Mouse (Mus musculus) activated CD4-positive, CD25-positive, alpha-beta regulatory T cell, adult 4 months (primary cell): ENCODE measurements around the gene Cipc. TPM values are rescaled to one million over a fixed set of nuclear protein-coding genes. Genes with fewer than 3 reads are reported as not detected.

ENCODE experiments used
- ATAC-seq: one replicate; pipeline ENCODE4 v1.8.0; 2017
- polyA plus RNA-seq, 2 experiments: library from polyadenylated mRNA; unstranded; fragments of 100-300 nt; shearing (Covaris generic); gene quantifications; one replicate each; pipeline ENCODE4 v1.2.1; 2017

Gene Cipc
- polyA plus RNA-seq, 2 experiments from 2014 or later: 19.8 to 20.1 TPM

- no peak for ATAC-seq
Measured at GRCm38 (mm10) chr12:86932575-86932952, 14.3 kb upstream of the Cipc start.

GRCm38 (mm10) chr12:86934748-86935147, 12.1 kb upstream of the Cipc start:
- no peak for ATAC-seq

- ATAC-seq: no peak
Measured at GRCm38 (mm10) chr12:86935692-86936282, 11.1 kb upstream of the Cipc start.

GRCm38 (mm10) chr12:86936587-86937343, 10.1 kb upstream of the Cipc start:
- no peak for ATAC-seq

- ATAC-seq: no peak
Measured at GRCm38 (mm10) chr12:86938571-86938970, 8.3 kb upstream of the Cipc start.

GRCm38 (mm10) chr12:86941173-86941572, 5.7 kb upstream of the Cipc start:
- ATAC-seq: no peak

- peak; percentile 16 for ATAC-seq
Measured at GRCm38 (mm10) chr12:86941734-86942486, 4.9 kb upstream of the Cipc start.

GRCm38 (mm10) chr12:86943421-86943820, 3.4 kb upstream of the Cipc start:
- ATAC-seq: no peak

- no peak for ATAC-seq
Measured at GRCm38 (mm10) chr12:86945126-86945525, 1.7 kb upstream of the Cipc start.

- no peak for ATAC-seq
Measured at GRCm38 (mm10) chr12:86946301-86946781, 502 bp upstream of the Cipc start.

- no peak for ATAC-seq
Measured at GRCm38 (mm10) chr12:86947681-86948401, 998 bp downstream of the Cipc start.

- ATAC-seq: no peak
Measured at GRCm38 (mm10) chr12:86948627-86949026, 1.8 kb downstream of the Cipc start.

GRCm38 (mm10) chr12:86949501-86949900, 2.7 kb downstream of the Cipc start:
- ATAC-seq: peak; percentile 45

GRCm38 (mm10) chr12:86950161-86950960, 3.5 kb downstream of the Cipc start:
- peak; percentile 45 for ATAC-seq

- ATAC-seq: no peak
Measured at GRCm38 (mm10) chr12:86950961-86951360, 4.1 kb downstream of the Cipc start.

GRCm38 (mm10) chr12:86952331-86952850, 5.5 kb downstream of the Cipc start:
- no peak for ATAC-seq

- ATAC-seq: no peak
Measured at GRCm38 (mm10) chr12:86955894-86956293, 9.1 kb downstream of the Cipc start.

GRCm38 (mm10) chr12:86958558-86958957, 11.7 kb downstream of the Cipc start:
- no peak for ATAC-seq

GRCm38 (mm10) chr12:86959661-86960060, 12.8 kb downstream of the Cipc start:
- ATAC-seq: no peak

- ATAC-seq: no peak
Measured at GRCm38 (mm10) chr12:86960138-86960537, 13.3 kb downstream of the Cipc start.

GRCm38 (mm10) chr12:86960791-86961335, 14.0 kb downstream of the Cipc start:
- no peak for ATAC-seq
